ENCODE assay signal across 25 mouse cellular contexts in genomic region chr7:16317094-16317493, GRCm38 (mm10). TPM values are rescaled to one million over a fixed set of nuclear protein-coding genes. Genes with fewer than 3 reads are reported as not detected.
A peak's percentile ranks its signal among the peaks of the same experiment; 100 is the strongest.
DNase-seq lines count a peak whose midpoint lies in the region; TF ChIP-seq lines count a peak whose summit lies in the region.
"Had no signal": no experiment of that assay in that cellular context is flagged by ENCODE, and none has a peak within 500 bp of the region (broad histone marks: within the 10 kb centered on the region; RNA-seq: fewer than 3 reads in every experiment).

No protein-coding gene starts in this region.

- TF ChIP-seq CTCF in E14TG2a.4 (conservative IDR thresholded peaks at IDR 0.05; ENCODE audit: low read length): no peak

- H3K27me3 ChIP-seq in heart, embryonic 10.5 days (ENCODE audit: insufficient read depth, poor library complexity, severe bottlenecking): no peaks in the 10 kb centered on the region
- H3K27me3 ChIP-seq in E14TG2a.4 (ENCODE audit: insufficient read depth, low read length): no peaks in the 10 kb centered on the region
- H3K27me3 ChIP-seq: CH12.LX; embryonic facial prominence, embryonic 15.5 days; hindbrain, embryonic 15.5 days; Patski had no signal

- peaks cover 41% of the 10 kb centered on the region for H3K4me1 ChIP-seq in heart, embryonic 10.5 days
- peaks cover 45% of the 10 kb centered on the region for H3K4me1 ChIP-seq in E14TG2a.4 (replicated peaks; ENCODE audit: low read depth, low read length)
- peaks cover 3 to 14% of the 10 kb centered on the region in 2 experiments; a peak in 2 of 4 replicates for H3K4me1 ChIP-seq in ES-E14 (ENCODE audit: control insufficient read depth in 2 of 2, insufficient read depth in 2 of 2, low read length in 2 of 2, poor library complexity in 1 of 2)

- peak overlapping the region; percentile 42; the same call in 1 of the 2 replicates for H3K9ac ChIP-seq in ES-E14 (ENCODE audit: insufficient read depth, low read depth, low read length, poor library complexity, severe bottlenecking)
- H3K9ac ChIP-seq: embryonic facial prominence, embryonic 12.5 days; embryonic facial prominence, embryonic 15.5 days; forebrain, embryonic 13.5 days; hindbrain, embryonic 15.5 days had no signal

- DNase-seq in cerebellum, adult 9-10 months: peak; percentile 26
- DNase-seq in cerebellum, adult 11-12 months: no peak
- DNase-seq in heart, embryonic 10.5 days (ENCODE audit: low spot score): peak; percentile 59
- DNase-seq in heart, postnatal 10 days: no peak
- DNase-seq in ES-E14 (ENCODE audit: low read depth, low spot score): no peak
- no peak for DNase-seq in right cerebral cortex, adult 2 months (ENCODE audit: low spot score in 2 of 2)
- DNase-seq: adrenal gland, postnatal 10 days; adrenal gland, postnatal 36 days; B cell, adult 2 months; cerebellum, adult 8-10 months; cerebellum, postnatal 25 days; gastrocnemius, postnatal 14 days; heart, adult 18-20 months; heart, postnatal 36 days; kidney, adult 18-20 months; kidney, adult 9 months had no signal

- intact Hi-C loops in heart, postnatal 10 days (cut with DNase I): no loop called here

- H3K9me3 ChIP-seq in heart, embryonic 10.5 days: no peaks in the 10 kb centered on the region
- H3K9me3 ChIP-seq in E14TG2a.4 (ENCODE audit: low read length) (no peaks in the 10 kb centered on the region), ES-E14 (ENCODE audit: control insufficient read depth, insufficient read depth, low read depth, low read length) (no peaks in the 10 kb centered on the region)
- H3K9me3 ChIP-seq: embryonic facial prominence, embryonic 12.5 days; embryonic facial prominence, embryonic 15.5 days; forebrain, embryonic 13.5 days; G1E; hindbrain, embryonic 10.5 days; hindbrain, embryonic 15.5 days had no signal

- peaks cover 18% of the 10 kb centered on the region for H3K36me3 ChIP-seq in heart, embryonic 10.5 days
- H3K36me3 ChIP-seq in E14TG2a.4 (ENCODE audit: insufficient read depth, low read length): peaks cover 39% of the 10 kb centered on the region
- peaks cover 21% of the 10 kb centered on the region for H3K36me3 ChIP-seq in ES-E14 (ENCODE audit: control insufficient read depth, insufficient read depth, low read length, poor library complexity, severe bottlenecking)
- H3K36me3 ChIP-seq: embryonic facial prominence, embryonic 12.5 days; hindbrain, embryonic 15.5 days had no signal

- H3K27ac ChIP-seq in heart, embryonic 10.5 days: 0 out of 2 replicates have a peak overlapping the region, but pooled peaks have one; percentile 13
- H3K27ac ChIP-seq in ES-E14 (ENCODE audit: insufficient read depth, low read depth, low read length, poor library complexity, severe bottlenecking): peak overlapping the region; percentile 4; the same call in 1 of the 2 replicates
- H3K27ac ChIP-seq: embryonic facial prominence, embryonic 12.5 days; embryonic facial prominence, embryonic 15.5 days; forebrain, embryonic 13.5 days; hindbrain, embryonic 15.5 days had no signal

- 70% methylated on average over 14 of the region's 14 CpGs for WGBS in heart, embryonic 10.5 days

- in situ Hi-C loops in ES-E14 (cut with MboI; ENCODE audit: low sequenced_read_pairs in 2 of 2, unreplicated experiment in 2 of 2): no loop called here

- H3K4me3 ChIP-seq in heart, embryonic 10.5 days: no peak overlapping the region
- peak overlapping the region; percentile 67 for H3K4me3 ChIP-seq in E14TG2a.4 (replicated peaks; ENCODE audit: low read length)
- peak overlapping the region; percentile 14 to 44; a peak in 3 of 4 replicates for H3K4me3 ChIP-seq in ES-E14 (ENCODE audit: insufficient read depth in 1 of 2, low read depth in 1 of 2, low read length in 2 of 2, poor library complexity in 1 of 2, severe bottlenecking in 1 of 2)
- H3K4me3 ChIP-seq: embryonic facial prominence, embryonic 12.5 days; embryonic facial prominence, embryonic 15.5 days; forebrain, embryonic 13.5 days; hindbrain, embryonic 10.5 days; hindbrain, embryonic 15.5 days had no signal

TF ChIP-seq in ES-E14, 5 proteins besides CTCF, POLR2A, EP300 and RAD21:
- TF ChIP-seq ZC3H11A (IDR thresholded peaks at IDR 0.05; ENCODE audit: borderline replicate concordance, low read depth, low read length): no peak
- TF ChIP-seq HCFC1 (IDR thresholded peaks at IDR 0.05; ENCODE audit: borderline replicate concordance, insufficient read depth, low read length): no peak
- no peak for TF ChIP-seq MAFK (IDR thresholded peaks at IDR 0.05; ENCODE audit: insufficient read depth, low read depth, low read length)
- no peak for TF ChIP-seq CHD2 (IDR thresholded peaks at IDR 0.05; ENCODE audit: low read depth, low read length)
- TF ChIP-seq ZNF384 (IDR thresholded peaks at IDR 0.05; ENCODE audit: low read depth, low read length): no peak

RNA-seq across cellular contexts. Expression of gene Bbc3, which starts 8.9 kb away (rescaled TPM):
- 8.3 and 9.5 TPM in 2 replicates for polyA plus RNA-seq in heart, embryonic 10.5 days (2016; fragmentation: Nextera tagmentation; extraction: Ambion mirVana)
- 1 to 10 TPM; 9.5 to 9.8 TPM for total RNA-seq in heart, postnatal 10 days (2021)
- total RNA-seq in ES-E14 (2012; rRNA removed): 21.9 and 34.9 TPM in 2 replicates

RNA-seq across cellular contexts. Expression of gene Ccdc9, which starts 30.5 kb away (rescaled TPM):
- 19.6 and 31.0 TPM in 2 replicates for polyA plus RNA-seq in heart, embryonic 10.5 days (2016; fragmentation: Nextera tagmentation; extraction: Ambion mirVana)
- total RNA-seq in heart, postnatal 10 days (2021): 10 to 100 TPM; 38.2 to 39.1 TPM
- total RNA-seq in ES-E14 (2012; rRNA removed): 53.9 and 70.3 TPM in 2 replicates

RNA-seq across cellular contexts. Expression of gene Inafm1, which starts 43.7 kb away (rescaled TPM):
- polyA plus RNA-seq in heart, embryonic 10.5 days (2016; fragmentation: Nextera tagmentation; extraction: Ambion mirVana): 6.2 and 10.0 TPM in 2 replicates
- total RNA-seq in heart, postnatal 10 days (2021): 10 to 100 TPM; 15.6 to 15.7 TPM
- 2.1 TPM in 2 replicates for total RNA-seq in ES-E14 (2012; rRNA removed)

RNA-seq across cellular contexts. Expression of gene C5ar1, which starts 57.8 kb away (rescaled TPM):
- polyA plus RNA-seq in heart, embryonic 10.5 days (2016; fragmentation: Nextera tagmentation; extraction: Ambion mirVana): 0.31 and 1.0 TPM in 2 replicates
- 1 to 10 TPM; 4.6 to 4.8 TPM for total RNA-seq in heart, postnatal 10 days (2021)
- not detected in 2 replicates for total RNA-seq in ES-E14 (2012; rRNA removed)
- total RNA-seq: CH12.LX had no signal
- polyA plus RNA-seq: G1E, Patski had no signal

Comparison
In these comparisons a context has a peak if more than half of its experiments do, and no peak if none do; other contexts are left out.
1. DNase-seq: peak in cerebellum, adult 9-10 months (single experiment) and heart, embryonic 10.5 days (single experiment); none in cerebellum, adult 11-12 months (single experiment), heart, postnatal 10 days (0 of 2), ES-E14 (single experiment) and right cerebral cortex, adult 2 months (0 of 2).